Mouse (Mus musculus) frontal cortex, postnatal 36 days (tissue): Measurements from ENCODE around the gene Lrrc25.
A peak's percentile ranks its signal among the peaks of the same experiment; 100 is the strongest.

ENCODE experiments used
- DNase-seq, 2 experiments: peaks; one replicate each; pipeline ENCODE4 v3.0.0; 2022; ENCODE audit warnings: low spot score in 2 of 2

The Lrrc25 gene

GRCm38 (mm10) chr8:70647343-70648163, 31.6 kb downstream of the Lrrc25 start:
- no peak for DNase-seq

GRCm38 (mm10) chr8:70648164-70648442, 32.1 kb downstream of the Lrrc25 start:
- no peak for DNase-seq

- no peak for DNase-seq
Measured at GRCm38 (mm10) chr8:70648921-70649320, 33.0 kb downstream of the Lrrc25 start.

GRCm38 (mm10) chr8:70649324-70649723, 33.4 kb downstream of the Lrrc25 start:
- no peak for DNase-seq

GRCm38 (mm10) chr8:70650351-70650750, 34.4 kb downstream of the Lrrc25 start:
- no peak for DNase-seq

GRCm38 (mm10) chr8:70653226-70653625, 37.3 kb downstream of the Lrrc25 start:
- peak in 1 of 2 experiments; percentile 40 for DNase-seq

GRCm38 (mm10) chr8:70654121-70654520, 38.2 kb downstream of the Lrrc25 start:
- no peak for DNase-seq

GRCm38 (mm10) chr8:70655469-70655868, 39.5 kb downstream of the Lrrc25 start:
- DNase-seq = no peak

GRCm38 (mm10) chr8:70656193-70656790, 40.3 kb downstream of the Lrrc25 start:
- DNase-seq = no peak

GRCm38 (mm10) chr8:70657214-70657613, 41.3 kb downstream of the Lrrc25 start:
- no peak for DNase-seq

GRCm38 (mm10) chr8:70657739-70658138, 41.8 kb downstream of the Lrrc25 start:
- DNase-seq = no peak

GRCm38 (mm10) chr8:70658897-70659603, 43.1 kb downstream of the Lrrc25 start:
- no peak for DNase-seq

- DNase-seq = peak; percentile 68
Measured at GRCm38 (mm10) chr8:70659604-70660272, 43.8 kb downstream of the Lrrc25 start.

- DNase-seq = no peak
Measured at GRCm38 (mm10) chr8:70660273-70660725, 44.3 kb downstream of the Lrrc25 start, which contains the start of gene Pgpep1. Gene Pgpep1, minus strand, starts transcription at chr8:70660388.

- no peak for DNase-seq
Measured at GRCm38 (mm10) chr8:70663691-70664090, 47.7 kb downstream of the Lrrc25 start.

GRCm38 (mm10) chr8:70664631-70665030, 48.7 kb downstream of the Lrrc25 start:
- DNase-seq = no peak

GRCm38 (mm10) chr8:70665599-70665998, 49.6 kb downstream of the Lrrc25 start:
- no peak for DNase-seq

- DNase-seq = peak; percentile 55 to 62
Measured at GRCm38 (mm10) chr8:70667071-70667470, 51.1 kb downstream of the Lrrc25 start.
